Mouse (Mus musculus) fat pad, adult 2 months (tissue): Measurements from ENCODE around the gene Pxdn.

Source experiments
- DNase-seq: peaks from one replicate; pipeline ENCODE4 v3.0.0-alpha.2; 2011; ENCODE audit warnings: low read depth, low spot score; ENCODE audit errors: extremely low read depth

Pxdn gene

GRCm38 (mm10) chr12:29952102-29952501 lies 14.7 kb downstream of the Pxdn start:
- DNase-seq, result no peak

DNA sequence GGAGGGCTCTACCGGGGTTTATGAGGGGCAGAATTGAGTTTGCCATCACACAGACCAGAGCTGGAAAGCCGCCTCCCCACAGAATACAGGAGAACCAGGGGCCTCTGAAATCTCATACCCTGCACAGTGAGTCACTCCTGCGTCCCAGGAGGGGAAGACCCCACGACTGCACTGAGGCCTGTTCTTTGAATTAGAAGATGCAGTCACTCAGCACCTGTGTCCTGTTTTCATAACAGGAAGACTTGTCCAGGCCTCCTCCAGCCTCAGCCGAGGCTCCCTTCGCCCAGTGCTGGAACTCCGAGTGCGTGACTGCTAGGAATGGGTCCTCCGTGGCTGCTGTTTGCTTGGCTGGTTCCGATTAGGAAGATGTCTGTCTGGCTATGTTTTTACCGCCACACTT lies 16.6 kb downstream of the Pxdn start:
- no peak for DNase-seq

- DNase-seq, result no peak
These were observed 17.1 kb downstream of the Pxdn start for GRCm38 (mm10) chr12:29954464-29954863.

DNA sequence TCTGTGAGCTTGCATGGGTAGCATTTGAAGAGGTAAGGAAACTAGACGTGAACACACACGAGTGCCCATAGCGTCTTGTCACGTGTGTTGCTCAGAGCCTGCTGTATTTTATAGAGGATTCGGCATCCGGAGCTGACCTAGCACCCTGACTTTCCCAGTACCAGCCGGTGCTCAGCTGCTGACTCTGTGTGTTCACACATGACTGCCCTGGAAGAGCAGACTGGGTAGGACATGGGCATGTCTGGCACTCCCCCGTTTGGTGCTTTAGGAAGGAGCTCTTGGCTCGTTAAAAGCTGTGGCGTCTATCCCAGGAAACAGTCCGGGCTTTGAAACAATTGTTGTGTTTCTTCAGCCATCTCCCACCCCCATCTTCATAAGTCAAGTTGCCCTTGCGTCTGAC lies 19.6 kb downstream of the Pxdn start:
- DNase-seq, result no peak

DNA sequence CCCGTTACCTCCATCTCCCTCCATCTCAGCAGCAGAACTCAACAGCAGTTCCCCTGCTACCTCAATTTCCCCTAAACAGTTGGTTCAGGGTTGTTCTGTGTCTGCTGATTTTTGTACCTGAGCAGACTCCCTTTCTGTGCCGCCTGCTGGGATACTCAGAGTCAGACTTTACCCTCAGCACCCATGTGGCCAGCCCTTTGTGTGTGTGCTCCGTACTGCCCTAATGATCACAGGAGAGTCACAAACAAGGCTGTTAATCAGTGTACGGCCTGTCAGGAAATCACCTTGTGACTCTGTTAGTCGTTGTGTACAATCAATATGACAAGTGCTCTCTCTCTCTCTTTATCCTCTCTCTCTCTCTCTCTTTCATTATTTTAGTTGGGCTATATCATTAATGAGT lies 21.2 kb downstream of the Pxdn start:
- DNase-seq, result no peak

- no peak for DNase-seq
These were observed 23.6 kb downstream of the Pxdn start for GRCm38 (mm10) chr12:29961041-29961440.

- no peak for DNase-seq
These were observed 27.6 kb downstream of the Pxdn start for GRCm38 (mm10) chr12:29965016-29965415.

GRCm38 (mm10) chr12:29971795-29972464 lies 34.5 kb downstream of the Pxdn start:
- DNase-seq, result no peak

DNA sequence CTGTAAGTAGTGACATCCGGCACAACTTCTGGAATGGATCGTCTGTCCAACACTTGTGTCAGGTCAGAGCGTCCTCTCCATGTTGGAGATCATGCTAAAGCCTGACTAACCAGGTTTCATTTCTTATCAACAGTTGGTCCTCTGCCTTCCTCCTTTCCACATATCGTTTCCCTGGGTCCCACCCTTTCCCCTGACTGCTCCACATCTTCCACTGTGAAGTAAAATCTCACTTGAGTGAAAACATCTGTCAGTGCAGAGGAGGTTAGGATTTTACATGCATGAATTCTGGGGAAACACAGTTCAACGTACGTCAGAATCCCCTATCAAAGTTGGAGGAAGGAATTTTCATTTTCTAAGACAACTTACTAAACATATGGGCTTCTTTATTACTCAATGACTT lies 35.1 kb downstream of the Pxdn start:
- DNase-seq, result no peak

- peak; percentile 96 for DNase-seq
These were observed 42.7 kb downstream of the Pxdn start for GRCm38 (mm10) chr12:29980076-29980475.

DNA sequence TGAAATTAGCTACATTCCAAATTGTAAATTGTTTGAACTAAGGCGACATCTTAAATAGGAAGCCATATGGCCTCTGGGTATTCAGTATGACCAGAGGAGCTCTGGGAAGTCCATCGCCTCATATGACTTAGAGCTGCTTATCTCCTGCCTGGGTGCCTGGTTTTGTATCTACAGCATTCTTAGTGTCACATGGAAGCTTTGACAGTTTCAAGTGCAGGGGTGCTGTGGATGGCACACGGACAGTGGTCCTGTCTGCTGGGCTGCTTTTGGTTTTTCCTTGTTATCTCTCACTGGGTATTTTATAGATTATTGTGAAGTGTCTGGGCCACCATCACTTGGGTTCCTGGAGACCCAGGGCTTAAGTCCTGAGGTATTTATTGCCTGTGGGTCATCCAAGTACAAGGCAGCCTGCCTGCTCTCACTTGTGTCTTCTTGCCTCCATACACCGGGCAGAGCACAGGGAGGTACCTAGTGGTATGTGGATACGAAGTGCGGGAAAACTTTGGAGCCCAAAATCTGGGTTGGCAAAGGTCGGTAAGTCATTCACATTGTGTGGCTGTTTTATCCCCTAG lies 44.4 kb downstream of the Pxdn start:
- no peak for DNase-seq

GRCm38 (mm10) chr12:29983190-29983589 lies 45.8 kb downstream of the Pxdn start:
- no peak for DNase-seq

GRCm38 (mm10) chr12:29985126-29985525 lies 47.7 kb downstream of the Pxdn start:
- peak; percentile 77 for DNase-seq

DNA sequence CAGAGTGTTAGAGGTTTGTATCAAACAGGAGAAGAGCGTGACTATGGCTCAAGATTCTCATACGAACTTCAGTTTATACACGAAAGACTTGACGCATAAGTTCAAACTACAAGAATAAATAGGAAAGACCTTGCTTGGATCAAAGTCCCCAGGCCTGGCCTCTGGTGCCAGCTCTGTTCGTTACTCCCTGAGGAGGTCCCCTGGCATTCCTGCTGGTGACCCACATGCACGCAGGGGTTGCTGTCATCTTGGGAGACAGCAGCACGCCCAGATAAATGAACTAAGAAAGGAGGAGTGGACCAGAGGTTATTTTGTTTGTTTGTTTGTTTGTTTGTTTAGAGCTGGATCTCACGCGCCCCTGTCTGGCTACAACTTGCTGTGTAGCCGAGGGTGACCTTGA lies 48.8 kb downstream of the Pxdn start:
- DNase-seq, result no peak

DNA sequence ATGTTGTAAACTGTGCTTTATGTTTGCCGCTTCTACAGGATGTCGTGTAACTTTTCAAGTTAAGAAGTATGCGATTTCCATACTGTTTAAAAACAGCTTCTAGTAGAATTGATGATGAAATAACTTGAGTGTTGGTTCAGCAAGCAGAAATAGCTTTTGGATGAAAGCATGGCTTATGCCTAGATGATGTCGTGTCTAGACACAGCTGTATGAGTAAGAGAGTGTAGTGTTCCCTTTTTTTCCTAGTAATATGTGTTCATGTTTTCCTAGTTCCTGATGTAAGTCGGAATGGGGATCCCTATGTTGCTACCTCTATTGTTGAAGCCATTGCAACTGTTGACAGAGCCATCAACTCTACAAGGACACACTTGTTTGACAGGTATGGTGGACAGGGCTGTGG lies 61.5 kb downstream of the Pxdn start:
- no peak for DNase-seq

DNA sequence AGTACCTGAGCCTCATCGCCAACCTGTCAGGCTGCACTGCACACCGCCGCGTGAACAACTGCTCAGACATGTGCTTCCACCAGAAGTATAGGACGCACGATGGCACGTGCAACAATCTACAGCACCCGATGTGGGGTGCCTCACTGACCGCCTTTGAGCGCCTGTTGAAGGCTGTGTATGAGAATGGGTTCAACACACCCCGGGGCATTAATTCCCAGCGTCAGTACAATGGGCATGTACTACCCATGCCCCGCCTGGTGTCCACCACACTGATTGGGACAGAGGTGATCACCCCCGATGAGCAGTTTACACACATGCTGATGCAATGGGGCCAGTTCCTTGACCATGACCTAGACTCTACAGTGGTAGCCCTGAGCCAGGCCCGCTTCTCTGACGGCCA lies 64.5 kb downstream of the Pxdn start:
- DNase-seq, result no peak

GRCm38 (mm10) chr12:30003680-30004364 lies 66.4 kb downstream of the Pxdn start:
- DNase-seq, result no peak

GRCm38 (mm10) chr12:30004365-30004723 lies 66.9 kb downstream of the Pxdn start:
- DNase-seq, result no peak

- no peak for DNase-seq
These were observed 69.2 kb downstream of the Pxdn start for GRCm38 (mm10) chr12:30006586-30006985.

DNA sequence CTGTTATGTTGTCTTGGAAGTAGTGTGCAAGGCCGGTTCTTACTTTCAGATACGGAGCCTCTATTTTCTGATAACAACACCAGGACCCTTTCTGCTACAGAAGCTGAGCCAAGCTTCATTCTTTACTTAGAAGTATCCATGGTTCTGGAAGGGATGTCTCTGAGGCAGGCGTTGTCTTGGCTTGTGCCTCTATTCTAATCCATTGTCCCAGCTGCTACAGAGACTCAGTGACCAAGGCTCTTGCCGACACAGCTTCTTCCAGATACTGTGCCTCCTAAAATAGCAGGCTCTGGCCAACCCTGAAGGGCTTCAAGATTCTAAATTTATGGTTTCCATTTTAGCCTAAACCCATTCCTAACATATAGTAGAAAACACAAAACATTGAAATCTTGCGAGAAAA lies 71.3 kb downstream of the Pxdn start:
- DNase-seq, result no peak

GRCm38 (mm10) chr12:30015501-30015900 lies 78.1 kb downstream of the Pxdn start:
- DNase-seq, result no peak

- DNase-seq, result peak; percentile 37
These were observed 79.7 kb downstream of the Pxdn start for GRCm38 (mm10) chr12:30017131-30017530.

DNA sequence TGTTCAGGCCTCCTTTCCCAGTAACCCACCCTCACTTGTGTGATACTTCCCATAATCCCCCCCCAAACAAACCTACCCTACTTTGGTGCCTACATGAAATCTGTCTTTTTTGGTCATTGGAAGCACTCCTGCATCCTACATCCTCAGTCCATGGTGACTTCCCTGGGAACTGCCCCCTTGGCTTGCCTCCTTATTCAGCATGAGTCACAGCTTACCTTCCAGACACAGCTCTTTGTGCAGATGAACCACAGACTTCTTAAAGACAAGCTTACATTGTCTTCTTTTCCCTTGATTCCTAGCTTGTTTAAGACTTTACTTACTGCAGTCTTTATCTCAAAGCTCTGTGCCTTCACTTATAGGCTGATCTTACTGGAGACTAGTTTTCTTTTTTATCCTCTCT lies 83.0 kb downstream of the Pxdn start:
- DNase-seq, result no peak
